Mouse (Mus musculus) stomach, postnatal 0 days (tissue): ENCODE results near the gene Chaf1b.

Experiments
- CTCF ChIP-seq: IDR thresholded peaks from 2 replicates; pipeline ENCODE4 v1.5.1; 2016; ENCODE audit warnings: antibody characterized with exemption, low read depth, mild to moderate bottlenecking, moderate library complexity
- EP300 ChIP-seq: optimal IDR thresholded peaks from 2 replicates; pipeline ENCODE3; 2016; ENCODE audit warnings: antibody characterized with exemption

- TF ChIP-seq CTCF, result no peak
- no peak for TF ChIP-seq EP300
These were observed 40.1 kb downstream of the Chaf1b start for GRCm38 (mm10) chr16:93923788-93924187.
